Mouse (Mus musculus): Measurements from ENCODE around the gene Fosl2. TPM values are rescaled to one million over a fixed set of nuclear protein-coding genes. Genes with fewer than 3 reads are reported as not detected.
A peak's percentile ranks its signal among the peaks of the same experiment; 100 is the strongest.

Gene Fosl2
- polyA plus RNA-seq, 1 experiment from 2014 or later = 0.80 TPM

DNA sequence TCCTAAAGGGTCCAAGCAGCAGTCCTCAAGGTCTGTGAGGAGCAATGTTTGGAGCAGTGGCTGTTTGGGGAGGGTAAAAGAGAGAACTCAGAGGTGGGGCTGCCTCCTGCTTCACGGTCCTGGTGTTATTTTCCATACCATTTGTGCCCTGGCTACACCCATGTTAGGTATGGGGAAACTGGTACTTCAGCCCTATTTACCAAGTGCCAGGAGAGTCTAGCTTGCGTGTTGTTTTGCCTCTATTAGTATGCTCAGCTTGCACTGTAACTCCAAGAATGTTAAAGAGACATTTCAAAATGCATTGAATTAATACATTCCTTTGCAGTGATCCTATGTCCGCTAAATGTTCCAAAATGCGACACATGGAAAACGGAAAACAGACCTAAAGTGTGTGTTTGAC, 55.7 kb downstream of the Fosl2 start:
- Histone ChIP-seq H3K9ac (no peak overlapping the region), H3K27ac (no peak overlapping the region), H3K27me3 (ENCODE audit: control insufficient read depth, insufficient read depth, low read length) (no peaks in the 10 kb centered on the region), H3K4me3 (replicated peaks; ENCODE audit: low read length) (no peak overlapping the region), H3K36me3 (replicated peaks; ENCODE audit: control insufficient read depth, insufficient read depth) (no peaks in the 10 kb centered on the region), H3K9me3 (ENCODE audit: control insufficient read depth, low read length) (no peaks in the 10 kb centered on the region), H3K4me2 (replicated peaks) (no peak overlapping the region), H3K4me1 (replicated peaks; ENCODE audit: control insufficient read depth, insufficient read depth, low read length) (no peaks in the 10 kb centered on the region)
- WGBS = 91% methylated on average over 5 of the region's 5 CpGs
- DNase-seq (ENCODE audit: low spot score) (no peak), ATAC-seq (ENCODE audit: low FRiP score) (no peak)

DNA sequence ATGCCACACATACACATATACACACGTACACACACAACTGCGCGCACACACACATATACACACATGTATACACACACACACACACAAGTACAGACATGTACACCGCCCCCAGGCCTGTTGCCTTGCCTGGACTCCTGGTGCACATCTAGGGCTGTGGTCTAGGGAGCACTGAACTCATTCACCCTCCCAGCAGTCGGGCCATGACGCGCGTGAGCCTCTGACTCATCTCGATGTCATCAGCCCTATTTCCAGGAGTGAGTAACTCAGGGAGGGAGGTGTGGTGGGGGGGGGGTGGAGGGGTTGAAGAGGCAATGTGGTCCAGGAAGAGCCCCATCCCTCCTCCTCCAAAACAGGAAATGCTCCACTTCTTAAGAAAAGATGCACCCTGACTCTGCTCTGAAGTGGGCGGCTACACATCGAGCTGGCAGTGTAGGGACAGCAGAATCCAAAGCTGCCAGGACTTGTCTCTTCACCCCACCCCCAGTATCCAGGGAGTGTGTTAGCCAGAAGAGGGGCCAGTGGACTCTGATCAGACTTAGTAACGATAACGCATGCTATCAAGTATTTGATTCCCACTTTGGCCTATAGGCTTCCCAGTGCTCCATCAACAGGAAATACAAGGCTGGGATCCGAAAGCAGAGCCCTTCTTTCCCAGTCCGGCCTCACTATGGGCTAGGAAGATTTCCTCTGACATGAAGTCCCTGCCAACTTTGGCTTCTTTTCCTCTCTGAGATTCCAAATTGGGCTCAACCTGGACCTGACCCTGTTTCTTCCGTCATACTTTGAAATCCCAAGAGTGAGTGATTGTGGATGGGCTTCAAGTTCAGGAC, 56.6 kb downstream of the Fosl2 start:
- Histone ChIP-seq H3K4me3 (replicated peaks; ENCODE audit: low read length) (no peak overlapping the region), H3K4me2 (replicated peaks) (no peak overlapping the region), H3K4me1 (replicated peaks; ENCODE audit: control insufficient read depth, insufficient read depth, low read length) (no peaks in the 10 kb centered on the region), H3K27ac (no peak overlapping the region), H3K27me3 (ENCODE audit: control insufficient read depth, insufficient read depth, low read length) (no peaks in the 10 kb centered on the region), H3K9ac (no peak overlapping the region), H3K36me3 (replicated peaks; ENCODE audit: control insufficient read depth, insufficient read depth) (no peaks in the 10 kb centered on the region), H3K9me3 (ENCODE audit: control insufficient read depth, low read length) (no peaks in the 10 kb centered on the region)
- WGBS = 91% methylated on average over 16 of the region's 16 CpGs
- ATAC-seq (ENCODE audit: low FRiP score) (no peak), DNase-seq (ENCODE audit: low spot score) (no peak)

- ATAC-seq (ENCODE audit: low FRiP score) = no peak
- H3K4me1 ChIP-seq (replicated peaks; ENCODE audit: control insufficient read depth, insufficient read depth, low read length) = no peaks in the 10 kb centered on the region
- no peaks in the 10 kb centered on the region for H3K36me3 ChIP-seq (replicated peaks; ENCODE audit: control insufficient read depth, insufficient read depth)
- 81% methylated on average over 4 of the region's 4 CpGs for WGBS
- no peak overlapping the region for H3K4me3 ChIP-seq (replicated peaks; ENCODE audit: low read length)
- H3K4me2 ChIP-seq (replicated peaks) = no peak overlapping the region
- H3K27ac ChIP-seq = no peak overlapping the region
- no peak for DNase-seq (ENCODE audit: low spot score)
- H3K27me3 ChIP-seq (ENCODE audit: control insufficient read depth, insufficient read depth, low read length) = no peaks in the 10 kb centered on the region
- H3K9ac ChIP-seq = no peak overlapping the region
- no peaks in the 10 kb centered on the region for H3K9me3 ChIP-seq (ENCODE audit: control insufficient read depth, low read length)
Measured at GRCm38 (mm10) chr5:32194236-32194635, 58.6 kb downstream of the Fosl2 start.

DNA sequence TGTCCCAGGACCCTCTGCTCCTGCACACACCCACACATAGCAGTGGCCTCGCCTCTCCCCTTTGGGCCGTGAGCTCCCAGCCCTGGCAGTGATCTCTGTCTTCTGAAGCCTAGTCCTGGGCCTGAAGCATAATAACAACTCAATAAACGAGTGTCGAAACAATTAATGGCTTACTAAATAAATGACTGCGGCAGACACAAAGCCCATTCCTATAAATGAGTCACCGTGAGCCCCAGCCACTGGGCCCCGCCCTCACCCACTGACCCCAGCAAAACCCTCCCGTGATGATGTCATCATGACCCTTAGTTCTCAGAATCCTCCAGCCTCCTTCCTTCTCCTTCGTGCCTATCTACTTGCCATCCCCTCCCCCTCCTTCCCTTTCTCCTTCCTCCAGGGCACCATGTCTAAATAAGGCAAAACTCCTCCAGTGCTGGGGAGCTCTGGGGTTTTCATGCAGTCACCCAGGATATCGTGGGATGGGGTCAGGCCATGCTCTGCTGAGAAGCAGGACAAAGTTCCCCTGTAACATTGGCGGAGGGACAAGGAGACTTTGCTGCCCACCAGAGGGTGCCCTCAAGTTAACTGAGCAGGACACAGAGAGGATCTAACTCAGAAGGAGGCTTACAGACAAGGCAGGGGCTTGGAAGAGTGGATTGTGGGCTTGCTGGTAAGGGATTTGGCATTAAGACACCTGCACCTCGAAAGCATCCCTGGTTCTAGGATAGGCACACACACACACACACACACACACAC, 60.4 kb downstream of the Fosl2 start:
- no peaks in the 10 kb centered on the region for H3K9me3 ChIP-seq (ENCODE audit: control insufficient read depth, low read length)
- no peak for ATAC-seq (ENCODE audit: low FRiP score)
- H3K4me1 ChIP-seq (replicated peaks; ENCODE audit: control insufficient read depth, insufficient read depth, low read length) = no peaks in the 10 kb centered on the region
- H3K4me3 ChIP-seq (replicated peaks; ENCODE audit: low read length) = no peak overlapping the region
- no peak overlapping the region for H3K4me2 ChIP-seq (replicated peaks)
- WGBS = 65% methylated on average over 12 of the region's 12 CpGs
- no peak overlapping the region for H3K9ac ChIP-seq
- no peaks in the 10 kb centered on the region for H3K27me3 ChIP-seq (ENCODE audit: control insufficient read depth, insufficient read depth, low read length)
- no peaks in the 10 kb centered on the region for H3K36me3 ChIP-seq (replicated peaks; ENCODE audit: control insufficient read depth, insufficient read depth)
- no peak overlapping the region for H3K27ac ChIP-seq
- no peak for DNase-seq (ENCODE audit: low spot score)

GRCm38 (mm10) chr5:32197698-32198097, 62.1 kb downstream of the Fosl2 start:
- WGBS = 19% methylated on average over 4 of the region's 4 CpGs
- Histone ChIP-seq H3K4me1 (replicated peaks; ENCODE audit: control insufficient read depth, insufficient read depth, low read length) (no peaks in the 10 kb centered on the region), H3K9me3 (ENCODE audit: control insufficient read depth, low read length) (no peaks in the 10 kb centered on the region), H3K27me3 (ENCODE audit: control insufficient read depth, insufficient read depth, low read length) (no peaks in the 10 kb centered on the region), H3K4me2 (replicated peaks) (no peak overlapping the region), H3K4me3 (replicated peaks; ENCODE audit: low read length) (no peak overlapping the region), H3K36me3 (replicated peaks; ENCODE audit: control insufficient read depth, insufficient read depth) (no peaks in the 10 kb centered on the region), H3K9ac (no peak overlapping the region), H3K27ac (no peak overlapping the region)
- peak; percentile 82 for DNase-seq (ENCODE audit: low spot score)
- ATAC-seq (ENCODE audit: low FRiP score) = peak; percentile 69; the same call in 1 of the 2 replicates

DNA sequence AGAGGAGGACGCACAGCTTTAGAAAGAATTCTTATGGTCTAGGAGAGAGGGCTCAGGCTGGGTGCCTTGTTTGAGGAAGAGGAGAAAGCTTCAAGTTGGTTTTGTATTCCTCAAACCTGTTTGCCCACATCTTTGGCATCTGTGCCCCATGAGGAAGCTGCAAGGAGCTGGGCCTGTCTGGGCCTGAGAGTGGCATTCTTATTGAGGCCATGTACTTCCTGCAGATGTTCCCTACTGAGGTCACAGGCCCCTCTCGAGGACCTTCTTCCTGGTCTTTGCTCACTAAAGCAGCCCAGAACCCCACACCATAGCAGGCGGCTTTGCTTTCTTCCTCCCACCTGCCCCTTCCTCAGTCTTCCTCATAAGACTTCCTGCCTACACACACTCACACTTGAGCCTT, 63.5 kb downstream of the Fosl2 start:
- ATAC-seq (ENCODE audit: low FRiP score) (no peak), DNase-seq (ENCODE audit: low spot score) (no peak)
- Histone ChIP-seq H3K27ac (no peak overlapping the region), H3K4me1 (replicated peaks; ENCODE audit: control insufficient read depth, insufficient read depth, low read length) (no peaks in the 10 kb centered on the region), H3K4me3 (replicated peaks; ENCODE audit: low read length) (no peak overlapping the region), H3K9ac (no peak overlapping the region), H3K9me3 (ENCODE audit: control insufficient read depth, low read length) (no peaks in the 10 kb centered on the region), H3K4me2 (replicated peaks) (no peak overlapping the region), H3K27me3 (ENCODE audit: control insufficient read depth, insufficient read depth, low read length) (no peaks in the 10 kb centered on the region), H3K36me3 (replicated peaks; ENCODE audit: control insufficient read depth, insufficient read depth) (no peaks in the 10 kb centered on the region)
- WGBS = 82% methylated on average over 3 of the region's 3 CpGs

DNA sequence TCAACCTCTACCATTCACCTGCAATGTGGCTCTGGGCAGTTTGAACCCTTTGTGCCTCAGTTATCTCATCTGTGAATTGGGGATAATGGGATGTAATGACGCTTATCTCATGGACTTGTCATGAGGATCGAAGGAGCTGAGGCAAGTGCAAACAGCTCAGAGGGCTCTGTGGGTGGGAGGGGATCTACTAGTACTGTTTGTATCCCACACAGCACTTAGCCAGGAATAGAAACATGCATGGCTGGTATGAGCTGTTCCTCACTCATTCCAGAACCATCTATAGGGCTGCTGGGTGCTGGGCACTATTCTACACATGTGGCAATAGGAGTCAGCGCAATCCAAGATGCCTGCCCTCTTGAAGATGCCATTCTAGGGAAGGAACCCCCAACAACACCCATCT, 64.0 kb downstream of the Fosl2 start:
- no peak overlapping the region for H3K4me2 ChIP-seq (replicated peaks)
- H3K4me3 ChIP-seq (replicated peaks; ENCODE audit: low read length) = no peak overlapping the region
- no peaks in the 10 kb centered on the region for H3K36me3 ChIP-seq (replicated peaks; ENCODE audit: control insufficient read depth, insufficient read depth)
- no peak overlapping the region for H3K9ac ChIP-seq
- no peak overlapping the region for H3K27ac ChIP-seq
- 97% methylated on average over 3 of the region's 3 CpGs for WGBS
- H3K9me3 ChIP-seq (ENCODE audit: control insufficient read depth, low read length) = no peaks in the 10 kb centered on the region
- ATAC-seq (ENCODE audit: low FRiP score) (no peak), DNase-seq (ENCODE audit: low spot score) (no peak)
- H3K27me3 ChIP-seq (ENCODE audit: control insufficient read depth, insufficient read depth, low read length) = no peaks in the 10 kb centered on the region
- H3K4me1 ChIP-seq (replicated peaks; ENCODE audit: control insufficient read depth, insufficient read depth, low read length) = no peaks in the 10 kb centered on the region

DNA sequence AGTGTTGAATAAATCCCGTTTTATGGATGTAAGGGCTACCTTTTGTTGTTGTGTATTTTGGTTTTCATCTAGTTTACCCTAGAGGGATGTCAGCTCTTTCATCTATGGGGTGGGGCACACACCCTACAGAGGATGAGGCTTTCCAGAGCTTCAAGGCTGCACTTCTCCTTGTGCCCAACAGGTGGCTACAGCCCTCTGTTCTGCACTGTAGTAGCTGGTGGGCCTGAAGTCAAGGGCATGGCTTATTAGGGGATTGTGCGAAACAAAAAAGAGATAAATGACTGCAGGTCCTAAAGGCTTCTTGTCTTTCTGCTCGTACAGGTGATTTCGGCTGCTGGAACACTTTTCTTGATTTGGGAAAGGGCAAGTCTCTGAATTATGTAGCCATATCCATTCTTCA, 69.1 kb downstream of the Fosl2 start:
- Histone ChIP-seq H3K9ac (no peak overlapping the region), H3K27ac (no peak overlapping the region), H3K4me2 (replicated peaks) (no peak overlapping the region), H3K27me3 (ENCODE audit: control insufficient read depth, insufficient read depth, low read length) (no peaks in the 10 kb centered on the region), H3K36me3 (replicated peaks; ENCODE audit: control insufficient read depth, insufficient read depth) (no peaks in the 10 kb centered on the region), H3K4me1 (replicated peaks; ENCODE audit: control insufficient read depth, insufficient read depth, low read length) (no peaks in the 10 kb centered on the region), H3K4me3 (replicated peaks; ENCODE audit: low read length) (no peak overlapping the region), H3K9me3 (ENCODE audit: control insufficient read depth, low read length) (no peaks in the 10 kb centered on the region)
- DNase-seq (ENCODE audit: low spot score) = no peak
- no peak for ATAC-seq (ENCODE audit: low FRiP score)
- 78% methylated on average over 4 of the region's 4 CpGs for WGBS

- H3K27me3 ChIP-seq (ENCODE audit: control insufficient read depth, insufficient read depth, low read length) = no peaks in the 10 kb centered on the region
- H3K36me3 ChIP-seq (replicated peaks; ENCODE audit: control insufficient read depth, insufficient read depth) = no peaks in the 10 kb centered on the region
- no peak overlapping the region for H3K4me3 ChIP-seq (replicated peaks; ENCODE audit: low read length)
- 86% methylated on average over 2 of the region's 2 CpGs for WGBS
- H3K9me3 ChIP-seq (ENCODE audit: control insufficient read depth, low read length) = no peaks in the 10 kb centered on the region
- ATAC-seq (ENCODE audit: low FRiP score) (no peak), DNase-seq (ENCODE audit: low spot score) (no peak)
- H3K4me2 ChIP-seq (replicated peaks) = no peak overlapping the region
- no peak overlapping the region for H3K27ac ChIP-seq
- no peaks in the 10 kb centered on the region for H3K4me1 ChIP-seq (replicated peaks; ENCODE audit: control insufficient read depth, insufficient read depth, low read length)
- no peak overlapping the region for H3K9ac ChIP-seq
Measured at GRCm38 (mm10) chr5:32206726-32207125, 71.1 kb downstream of the Fosl2 start.

Data from hindbrain, embryonic 14.5 days (tissue).